Mouse (Mus musculus): ENCODE data around the gene Dip2b. TPM values are rescaled to one million over a fixed set of nuclear protein-coding genes. Genes with fewer than 3 reads are reported as not detected.

The Dip2b gene
- total RNA-seq, 1 experiment from 2014 or later = 14.4 TPM

DNA sequence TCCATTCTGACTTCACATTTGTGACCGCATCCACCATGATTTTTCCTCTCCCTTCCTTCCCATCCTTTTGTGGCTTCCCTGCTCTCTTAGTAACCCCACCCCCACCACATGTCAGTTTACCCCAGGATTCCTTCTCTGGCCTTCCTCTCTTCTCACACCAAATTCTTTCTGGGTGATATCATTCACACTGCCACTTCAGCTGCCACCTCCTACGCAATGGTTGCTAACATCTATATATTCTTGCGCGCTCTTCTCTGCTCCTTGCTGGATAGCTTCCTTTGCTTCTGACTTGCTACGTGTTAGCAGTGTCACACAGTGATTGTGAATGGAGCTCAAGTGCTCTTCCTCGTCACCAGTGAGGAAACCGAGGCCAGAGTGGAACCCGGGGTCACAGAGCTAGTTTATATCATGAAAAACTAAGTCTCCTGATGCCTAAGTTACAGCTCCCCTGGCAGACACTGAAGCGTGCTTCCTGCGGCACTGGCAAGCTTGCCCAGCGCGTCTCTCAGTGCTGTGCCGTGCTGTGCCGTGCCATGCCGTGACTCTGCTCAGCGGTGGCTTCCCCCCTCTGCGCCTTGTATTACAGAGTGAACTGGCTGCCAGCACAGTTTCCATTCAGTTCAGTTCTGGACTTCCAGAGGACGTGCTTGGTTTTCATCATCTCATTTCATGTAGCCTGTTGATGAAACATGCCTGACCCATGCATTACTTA, 69.8 kb downstream of the Dip2b start:
- no peak for ATAC-seq (replicated peaks in 1 of 2; ENCODE audit: insufficient read depth in 1 of 2, low FRiP score in 2 of 2, low TSS enrichment in 1 of 2, low read depth in 1 of 2, poor library complexity in 2 of 2, severe bottlenecking in 2 of 2)

DNA sequence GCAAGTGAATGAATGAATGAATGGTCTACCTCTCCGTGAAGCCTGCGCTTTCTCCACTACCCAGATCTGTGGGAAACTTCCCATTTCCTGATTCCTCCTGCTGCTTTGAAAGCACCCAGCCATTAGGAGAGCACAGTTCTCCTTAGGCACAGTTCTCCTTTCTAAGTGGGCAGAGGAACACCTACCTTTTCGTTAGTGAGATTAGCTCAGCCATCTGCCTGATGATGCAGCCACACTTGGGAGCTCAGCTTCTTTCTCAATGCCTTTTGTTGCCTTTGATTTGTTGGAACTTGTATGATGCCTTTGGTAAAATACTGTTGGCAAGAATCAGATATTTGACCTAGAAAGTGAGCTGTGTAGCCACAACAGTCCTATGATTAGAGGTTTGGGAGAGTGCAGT, 71.5 kb downstream of the Dip2b start:
- no peak for ATAC-seq (replicated peaks in 1 of 2; ENCODE audit: insufficient read depth in 1 of 2, low FRiP score in 2 of 2, low TSS enrichment in 1 of 2, low read depth in 1 of 2, poor library complexity in 2 of 2, severe bottlenecking in 2 of 2)

DNA sequence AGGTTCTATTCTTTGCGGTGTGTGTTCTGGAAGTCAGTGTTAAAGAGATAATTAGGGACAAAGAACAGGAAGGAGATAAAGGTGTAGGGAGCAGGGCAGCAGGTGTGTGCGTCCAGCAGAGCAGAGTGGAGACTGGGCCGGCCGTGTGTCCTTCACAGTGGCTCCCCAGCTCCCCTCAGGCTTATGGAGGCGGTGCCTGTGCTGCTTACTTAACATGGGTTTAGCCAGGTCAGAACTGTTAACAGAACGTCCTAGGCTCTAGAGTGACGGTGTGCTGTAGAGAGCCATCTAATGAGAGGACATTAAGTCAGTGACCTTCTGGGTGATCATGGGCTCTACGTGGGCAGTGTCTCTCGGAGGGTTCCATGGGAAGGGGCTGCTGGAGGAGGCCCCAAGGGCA, 73.4 kb downstream of the Dip2b start:
- no peak for ATAC-seq (replicated peaks in 1 of 2; ENCODE audit: insufficient read depth in 1 of 2, low FRiP score in 2 of 2, low TSS enrichment in 1 of 2, low read depth in 1 of 2, poor library complexity in 2 of 2, severe bottlenecking in 2 of 2)

DNA sequence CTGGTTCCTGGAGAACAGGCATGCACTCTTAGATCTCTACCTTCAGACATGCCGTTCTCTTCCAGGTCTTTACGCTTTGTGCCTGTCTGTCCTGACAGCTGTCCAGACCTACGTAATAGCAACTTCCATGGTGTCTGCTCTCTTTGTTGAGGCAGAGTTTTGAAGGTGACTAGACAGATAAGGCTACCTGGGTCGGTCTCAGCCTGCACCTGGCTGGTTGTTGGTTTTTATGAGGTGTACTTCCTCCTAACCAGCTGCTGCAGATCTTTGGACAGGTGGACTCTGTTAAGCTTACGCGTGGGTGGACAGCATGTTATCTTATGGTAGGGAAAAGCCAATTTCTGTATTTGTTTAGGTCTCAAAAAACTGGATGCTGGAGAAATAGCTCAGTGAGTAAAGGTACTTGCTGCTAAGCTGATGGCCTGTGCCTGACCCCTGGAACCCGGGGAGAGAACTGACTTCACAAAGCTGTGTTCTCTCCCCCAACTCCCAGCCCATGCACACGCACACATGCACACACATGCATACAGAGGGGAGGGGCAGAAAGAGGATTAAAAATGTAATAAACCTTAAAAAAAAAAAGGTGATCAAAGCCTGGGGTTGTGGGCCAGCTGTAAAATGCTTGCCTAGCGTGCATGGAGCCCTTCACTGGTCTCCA, 74.0 kb downstream of the Dip2b start:
- no peak for ATAC-seq (replicated peaks in 1 of 2; ENCODE audit: insufficient read depth in 1 of 2, low FRiP score in 2 of 2, low TSS enrichment in 1 of 2, low read depth in 1 of 2, poor library complexity in 2 of 2, severe bottlenecking in 2 of 2)

DNA sequence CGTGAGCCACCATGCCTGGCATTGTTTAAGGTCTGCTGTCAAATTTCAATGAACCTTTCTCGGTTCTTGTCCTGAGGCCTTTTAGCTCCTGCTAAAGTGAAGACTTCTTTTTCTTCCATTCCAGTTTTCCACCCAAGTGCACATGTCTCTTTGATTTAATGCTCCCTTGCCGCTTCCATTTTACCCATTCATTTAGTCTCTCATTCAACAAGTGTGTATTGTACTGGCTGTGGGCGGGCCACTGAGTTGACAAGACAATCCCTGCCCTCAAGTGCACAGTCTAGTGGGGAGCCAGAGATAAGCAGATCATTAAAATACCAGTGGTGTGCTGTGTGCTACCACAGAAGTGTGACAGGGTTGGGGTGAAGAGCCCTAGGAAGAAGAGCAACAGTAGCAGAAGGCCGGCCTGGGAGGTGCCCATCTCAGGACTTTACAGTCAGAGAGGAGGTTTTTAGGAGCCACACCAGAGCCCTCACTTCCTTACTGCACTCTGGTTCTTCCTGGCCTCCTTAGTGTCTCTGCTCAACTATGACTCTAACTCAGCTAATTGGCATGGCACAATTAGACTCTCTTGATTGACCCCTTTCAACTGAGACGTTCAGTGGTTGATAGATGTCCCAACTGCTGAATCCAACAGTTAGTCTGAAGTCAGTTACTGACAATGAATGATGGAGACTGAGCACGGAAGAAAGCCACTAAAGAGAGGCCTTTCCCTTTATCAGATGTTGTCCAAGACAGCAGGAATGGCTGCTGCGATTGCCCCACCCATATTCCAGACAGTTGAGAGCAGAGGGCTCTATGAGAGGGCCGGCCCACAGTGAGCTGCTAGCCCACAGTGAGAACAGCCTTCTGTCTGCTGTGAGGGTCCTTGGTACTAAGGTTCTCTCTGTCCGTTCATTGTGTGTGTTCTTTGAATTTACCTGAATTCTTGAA, 75.1 kb downstream of the Dip2b start:
- no peak; a peak in 1 of 4 replicates for ATAC-seq (replicated peaks in 1 of 2; ENCODE audit: insufficient read depth in 1 of 2, low FRiP score in 2 of 2, low TSS enrichment in 1 of 2, low read depth in 1 of 2, poor library complexity in 2 of 2, severe bottlenecking in 2 of 2)

DNA sequence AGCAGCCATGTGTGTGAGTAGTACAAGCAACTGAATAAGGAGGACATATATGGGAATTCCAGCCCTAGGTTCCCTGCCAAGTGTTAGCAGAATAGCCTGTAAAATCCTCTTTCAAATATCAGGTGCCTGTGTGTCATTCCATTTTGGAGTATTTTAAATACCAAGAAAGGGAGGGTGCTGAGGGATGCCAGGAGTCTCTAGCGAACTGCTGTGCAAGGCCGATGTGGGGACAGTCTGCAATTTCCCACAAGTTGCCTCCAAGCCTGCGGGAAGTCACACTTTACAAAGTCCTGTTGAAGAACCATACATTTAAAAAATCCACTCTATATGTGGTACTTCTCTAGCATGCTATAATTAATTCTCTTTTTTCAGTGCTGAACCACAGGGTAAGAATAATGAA, 77.0 kb downstream of the Dip2b start:
- no peak for ATAC-seq (replicated peaks in 1 of 2; ENCODE audit: insufficient read depth in 1 of 2, low FRiP score in 2 of 2, low TSS enrichment in 1 of 2, low read depth in 1 of 2, poor library complexity in 2 of 2, severe bottlenecking in 2 of 2)

DNA sequence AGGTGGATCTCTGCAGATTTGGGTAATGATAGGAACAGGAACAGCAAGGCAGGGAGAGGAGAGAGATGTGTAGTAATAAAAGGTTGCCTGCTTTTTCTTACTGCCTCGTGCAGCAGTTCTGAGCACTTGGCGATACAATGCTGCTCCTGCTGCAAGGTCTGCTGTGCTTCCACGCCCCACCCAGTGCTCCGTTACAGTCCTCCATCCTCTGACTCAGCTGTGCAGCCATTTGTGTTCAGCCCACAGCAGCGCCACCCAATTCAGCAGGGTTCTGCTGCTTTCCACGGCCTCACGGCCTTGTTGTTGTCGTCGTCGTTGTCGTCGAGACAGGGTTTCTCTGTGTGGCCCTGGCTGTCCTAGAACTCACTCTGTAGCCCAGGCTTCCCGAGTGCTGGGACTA, 77.9 kb downstream of the Dip2b start:
- ATAC-seq (replicated peaks in 1 of 2; ENCODE audit: insufficient read depth in 1 of 2, low FRiP score in 2 of 2, low TSS enrichment in 1 of 2, low read depth in 1 of 2, poor library complexity in 2 of 2, severe bottlenecking in 2 of 2) = no peak

DNA sequence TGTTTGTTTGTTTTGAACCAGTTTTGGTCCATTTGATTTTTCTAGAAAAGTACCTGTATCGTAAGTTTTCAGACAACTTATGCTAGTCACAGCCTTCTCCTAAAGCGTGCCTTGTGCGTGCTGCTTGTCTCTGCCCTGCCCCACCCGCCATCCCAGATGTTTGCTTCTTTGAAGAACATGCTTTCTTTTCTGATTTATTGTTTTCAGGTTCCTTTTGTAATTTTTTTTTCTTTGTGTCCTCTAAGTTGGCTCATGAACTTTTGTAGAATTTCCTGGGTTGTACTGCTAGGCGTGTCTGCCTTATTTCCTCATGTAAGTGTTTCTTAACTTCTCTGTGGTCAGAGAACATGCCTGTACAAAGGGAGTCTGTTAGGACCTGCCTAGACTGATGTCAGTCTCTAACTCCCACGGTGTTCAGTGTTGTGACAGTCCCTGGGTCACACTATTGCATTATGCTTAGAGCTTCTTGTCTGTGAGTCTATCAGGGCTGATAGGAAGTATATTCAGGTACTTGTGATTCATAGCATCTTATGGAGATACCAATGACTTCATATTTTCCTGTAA, 80.8 kb downstream of the Dip2b start:
- peak; percentile 27 to 67; a peak in 2 of 4 replicates for ATAC-seq (replicated peaks in 1 of 2; ENCODE audit: insufficient read depth in 1 of 2, low FRiP score in 2 of 2, low TSS enrichment in 1 of 2, low read depth in 1 of 2, poor library complexity in 2 of 2, severe bottlenecking in 2 of 2)

DNA sequence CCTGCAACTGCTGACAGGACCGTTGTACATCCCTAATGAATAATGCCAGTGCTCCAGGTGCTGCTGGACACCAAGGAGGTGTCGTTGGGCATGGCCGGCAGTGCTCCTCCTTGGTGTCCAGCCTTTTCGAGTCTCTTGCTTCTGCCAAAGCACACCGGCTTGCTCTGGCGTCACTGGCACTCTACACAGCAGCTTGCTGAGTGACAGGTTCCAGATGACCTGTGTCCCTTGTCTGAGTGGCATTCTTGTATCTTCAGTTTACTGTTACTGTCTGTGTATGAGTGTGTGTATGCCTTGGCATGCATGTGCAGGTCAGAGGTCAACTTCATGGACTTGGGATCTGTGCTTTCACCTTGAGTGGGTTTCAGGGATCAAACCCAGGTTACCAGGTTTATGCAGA, 83.0 kb downstream of the Dip2b start:
- no peak for ATAC-seq (replicated peaks in 1 of 2; ENCODE audit: insufficient read depth in 1 of 2, low FRiP score in 2 of 2, low TSS enrichment in 1 of 2, low read depth in 1 of 2, poor library complexity in 2 of 2, severe bottlenecking in 2 of 2)

DNA sequence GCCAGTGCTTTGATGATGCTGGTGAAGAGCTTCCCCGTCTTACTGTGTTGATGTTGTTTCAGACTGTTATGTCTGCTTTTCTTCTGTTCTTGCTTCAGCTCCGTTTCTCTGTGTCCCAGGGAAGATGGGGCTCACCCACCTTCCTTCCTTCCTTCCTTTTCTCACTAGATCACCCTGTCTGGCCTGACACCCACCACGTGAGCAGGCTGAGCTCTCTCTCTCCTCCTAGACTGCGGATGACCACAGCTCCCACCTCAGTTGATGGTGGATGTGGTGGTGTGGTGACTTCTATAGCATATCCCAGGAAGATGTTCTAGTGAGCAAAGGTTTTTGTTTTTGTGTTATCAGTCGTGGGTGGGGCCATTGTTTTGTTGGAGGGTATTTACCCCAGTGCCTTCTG, 85.4 kb downstream of the Dip2b start:
- no peak for ATAC-seq (replicated peaks in 1 of 2; ENCODE audit: insufficient read depth in 1 of 2, low FRiP score in 2 of 2, low TSS enrichment in 1 of 2, low read depth in 1 of 2, poor library complexity in 2 of 2, severe bottlenecking in 2 of 2)

DNA sequence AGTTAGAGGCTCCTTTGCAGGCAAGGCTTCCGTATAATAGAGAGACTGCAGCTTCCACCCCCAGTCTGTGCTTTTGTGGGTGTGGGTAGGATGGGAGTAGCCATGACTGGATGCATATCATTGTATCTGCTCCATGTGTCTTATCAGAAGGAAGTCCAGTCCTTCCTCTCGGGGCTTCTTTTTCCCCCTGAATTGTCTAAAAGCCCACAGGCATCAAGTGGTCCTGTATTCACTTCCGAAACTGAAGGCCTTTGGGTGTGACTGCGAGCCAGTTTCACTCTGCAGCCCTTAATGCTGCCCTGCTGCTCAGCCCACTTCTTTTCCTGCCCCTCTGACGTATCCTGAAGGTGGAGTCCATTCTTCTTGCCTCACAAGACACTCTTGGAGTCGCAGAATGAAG, 86.8 kb downstream of the Dip2b start:
- ATAC-seq (replicated peaks in 1 of 2; ENCODE audit: insufficient read depth in 1 of 2, low FRiP score in 2 of 2, low TSS enrichment in 1 of 2, low read depth in 1 of 2, poor library complexity in 2 of 2, severe bottlenecking in 2 of 2) = no peak

DNA sequence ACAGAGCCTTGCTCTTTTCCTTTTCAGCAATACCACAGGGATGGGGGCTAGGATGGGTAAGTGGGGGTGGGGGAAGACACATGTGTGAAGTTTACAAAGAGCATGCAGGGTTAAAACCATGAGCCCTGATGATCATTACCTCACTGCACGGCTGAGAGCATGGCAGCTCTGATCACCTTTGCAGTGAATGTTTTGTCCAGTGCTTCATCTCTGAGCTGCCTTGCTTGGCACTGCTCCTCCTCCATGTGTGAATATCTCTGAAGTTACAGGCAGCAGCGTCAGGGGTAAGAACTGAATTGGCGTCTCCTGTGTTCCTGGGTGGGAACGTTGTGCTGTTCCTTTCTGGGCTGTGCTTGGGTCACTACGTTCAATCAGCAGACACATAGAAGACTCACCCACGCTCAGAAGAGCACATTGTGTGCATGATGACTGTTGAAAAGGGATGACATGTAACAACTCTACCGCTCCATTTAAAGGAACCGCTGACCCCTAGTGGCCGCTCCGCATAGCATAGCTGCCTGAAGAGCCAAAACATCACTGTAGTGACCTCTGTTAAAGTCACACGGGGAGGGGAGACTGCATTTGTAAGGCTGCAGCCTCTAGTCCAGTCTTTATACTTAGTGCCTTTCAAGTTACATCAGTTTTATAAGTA, 88.1 kb downstream of the Dip2b start:
- ATAC-seq (replicated peaks in 1 of 2; ENCODE audit: insufficient read depth in 1 of 2, low FRiP score in 2 of 2, low TSS enrichment in 1 of 2, low read depth in 1 of 2, poor library complexity in 2 of 2, severe bottlenecking in 2 of 2) = peak; percentile 83 to 91

DNA sequence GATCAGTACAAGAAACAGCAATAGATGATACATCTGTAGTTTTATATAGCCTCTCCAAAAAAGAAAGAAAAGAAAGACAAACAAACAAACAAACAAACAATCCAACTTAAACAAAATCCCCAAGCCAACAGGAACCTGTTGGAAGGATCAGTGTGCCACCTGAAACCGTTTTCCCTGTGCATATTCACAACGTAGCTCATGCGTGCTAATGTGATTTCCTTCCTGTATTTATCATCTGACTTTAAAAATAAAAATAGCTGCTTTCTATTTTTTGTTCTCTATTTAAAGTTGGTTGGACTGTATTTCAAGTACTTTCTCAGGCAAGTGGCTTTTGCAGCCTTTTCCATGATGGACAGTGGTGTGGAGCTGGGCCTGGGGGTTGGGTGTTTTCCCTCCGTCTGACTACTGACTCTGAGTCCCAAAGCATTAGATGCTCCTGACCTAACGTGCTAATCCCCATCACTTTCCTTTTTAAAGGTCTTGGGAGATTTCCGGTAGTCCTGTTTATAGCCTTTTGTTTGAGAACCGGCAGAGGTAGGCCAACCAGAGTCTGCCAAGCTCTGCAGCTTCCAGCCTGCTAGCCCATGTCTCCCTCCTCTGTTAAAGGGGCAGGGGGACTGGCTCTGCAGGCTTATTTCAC, 90.8 kb downstream of the Dip2b start:
- ATAC-seq (replicated peaks in 1 of 2; ENCODE audit: insufficient read depth in 1 of 2, low FRiP score in 2 of 2, low TSS enrichment in 1 of 2, low read depth in 1 of 2, poor library complexity in 2 of 2, severe bottlenecking in 2 of 2) = no peak

DNA sequence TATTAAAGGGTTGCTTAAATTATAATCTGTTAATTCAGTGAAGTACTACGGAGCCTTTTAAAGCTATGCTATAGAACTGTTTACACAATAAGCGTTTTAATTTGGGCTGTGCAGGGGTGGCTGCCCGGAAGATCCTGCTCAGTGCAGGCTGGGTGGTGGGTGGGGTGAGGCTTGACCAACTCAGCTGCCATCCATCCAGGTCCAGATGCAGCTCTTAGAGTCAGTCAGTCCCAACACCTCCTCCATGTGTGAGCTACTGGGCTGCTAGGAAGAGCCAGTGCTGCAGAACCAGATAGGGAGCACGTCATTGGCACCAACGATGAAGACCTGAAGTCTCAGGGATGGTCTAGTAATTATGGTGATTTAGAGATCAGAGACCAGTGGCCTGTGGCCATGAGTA, 101.2 kb downstream of the Dip2b start:
- ATAC-seq (replicated peaks in 1 of 2; ENCODE audit: insufficient read depth in 1 of 2, low FRiP score in 2 of 2, low TSS enrichment in 1 of 2, low read depth in 1 of 2, poor library complexity in 2 of 2, severe bottlenecking in 2 of 2) = no peak

DNA sequence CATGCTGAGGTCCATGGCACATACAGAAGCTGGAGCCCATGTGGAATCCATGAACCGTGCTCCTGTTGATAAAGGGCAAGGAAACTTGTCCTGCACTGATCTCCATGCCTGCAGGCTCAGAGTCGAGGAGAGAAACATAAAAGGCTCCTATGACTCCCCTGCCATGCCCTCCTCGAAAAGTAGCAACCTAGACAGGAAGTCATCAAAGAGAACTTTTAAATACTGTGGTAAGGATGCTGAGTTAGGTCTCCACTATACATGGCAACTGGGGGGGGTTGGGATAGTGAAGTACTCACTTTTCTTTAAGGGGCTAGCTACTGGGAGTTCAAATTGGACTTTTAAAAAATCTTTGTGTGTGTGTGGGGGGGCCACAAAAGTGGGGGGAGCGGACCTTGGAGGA, 102.0 kb downstream of the Dip2b start:
- ATAC-seq (replicated peaks in 1 of 2; ENCODE audit: insufficient read depth in 1 of 2, low FRiP score in 2 of 2, low TSS enrichment in 1 of 2, low read depth in 1 of 2, poor library complexity in 2 of 2, severe bottlenecking in 2 of 2) = no peak

DNA sequence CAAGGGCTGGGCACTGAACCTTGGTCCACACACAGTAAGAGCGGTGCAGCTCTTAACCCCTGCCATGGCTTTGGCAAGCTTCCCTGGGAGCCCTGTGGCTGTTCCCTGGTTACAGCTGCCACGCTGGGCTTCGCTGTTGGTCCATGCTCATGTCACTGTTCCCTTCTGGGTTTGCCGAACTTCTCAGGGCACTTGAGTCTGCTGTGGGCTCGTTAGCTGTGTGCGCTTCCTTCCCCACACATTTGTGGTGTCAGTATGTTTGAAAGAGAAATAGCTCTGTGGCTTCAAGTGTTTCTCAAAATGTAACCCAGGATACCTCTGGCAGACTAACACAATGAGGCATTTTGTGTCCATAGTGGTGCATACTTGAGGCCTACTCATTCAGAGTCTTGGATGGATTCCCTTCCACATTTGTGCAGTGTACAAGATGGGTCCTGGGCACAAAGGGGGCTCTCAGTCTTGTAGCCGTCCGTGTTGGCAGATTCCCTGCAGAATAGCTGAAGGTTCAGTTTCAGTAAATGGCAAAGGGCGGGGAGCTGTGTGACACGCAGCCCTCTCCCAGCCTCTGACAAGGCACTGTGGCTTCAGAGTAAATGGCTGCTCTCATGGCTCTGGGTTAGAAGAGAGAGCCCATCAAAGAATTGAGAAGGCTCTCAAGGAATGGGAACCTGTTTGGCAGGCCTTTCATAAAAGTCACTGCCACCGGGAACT, 104.8 kb downstream of the Dip2b start:
- ATAC-seq (replicated peaks in 1 of 2; ENCODE audit: insufficient read depth in 1 of 2, low FRiP score in 2 of 2, low TSS enrichment in 1 of 2, low read depth in 1 of 2, poor library complexity in 2 of 2, severe bottlenecking in 2 of 2) = no peak

Measured in hematopoietic stem cell, adult 5-6 weeks (primary cell).